Mouse (Mus musculus) small intestine, adult 2 months (tissue): ENCODE results near the gene Pik3cb.

Experiments
- CTCF ChIP-seq: fragments of 200-500 bp; IDR thresholded peaks from 2 replicates; pipeline ENCODE4 v1.5.1; 2012; ENCODE audit warnings: low read depth, mild to moderate bottlenecking, control low read depth, inconsistent platforms, low read length, moderate library complexity, mixed read lengths; ENCODE audit not compliant: insufficient replicate concordance, insufficient read length; ENCODE audit errors: extremely low read depth
- POLR2A ChIP-seq: fragments of 200-500 bp; IDR thresholded peaks from 2 replicates; pipeline ENCODE4 v1.6.1; 2012; ENCODE audit warnings: low read depth, mild to moderate bottlenecking, control low read depth, inconsistent platforms, low read length, moderate library complexity

- TF ChIP-seq CTCF = no peak
- TF ChIP-seq POLR2A = no peak
Measured at GRCm38 (mm10) chr9:99017679-99018078, 122.7 kb downstream of the Pik3cb start.
